Mouse (Mus musculus) WW6 (cell line): ENCODE results near the gene Ap1b1.
"Not testable (repeated sequence)": the region's sequence is repeated elsewhere in the genome, so short reads cannot be mapped to it uniquely, and the experiment has no call there.

ENCODE experiments used
- DNase-seq: peaks from one replicate; pipeline ENCODE4 v3.0.0-alpha.2; 2013; ENCODE audit warnings: low read depth, low spot score

Ap1b1 gene

DNA sequence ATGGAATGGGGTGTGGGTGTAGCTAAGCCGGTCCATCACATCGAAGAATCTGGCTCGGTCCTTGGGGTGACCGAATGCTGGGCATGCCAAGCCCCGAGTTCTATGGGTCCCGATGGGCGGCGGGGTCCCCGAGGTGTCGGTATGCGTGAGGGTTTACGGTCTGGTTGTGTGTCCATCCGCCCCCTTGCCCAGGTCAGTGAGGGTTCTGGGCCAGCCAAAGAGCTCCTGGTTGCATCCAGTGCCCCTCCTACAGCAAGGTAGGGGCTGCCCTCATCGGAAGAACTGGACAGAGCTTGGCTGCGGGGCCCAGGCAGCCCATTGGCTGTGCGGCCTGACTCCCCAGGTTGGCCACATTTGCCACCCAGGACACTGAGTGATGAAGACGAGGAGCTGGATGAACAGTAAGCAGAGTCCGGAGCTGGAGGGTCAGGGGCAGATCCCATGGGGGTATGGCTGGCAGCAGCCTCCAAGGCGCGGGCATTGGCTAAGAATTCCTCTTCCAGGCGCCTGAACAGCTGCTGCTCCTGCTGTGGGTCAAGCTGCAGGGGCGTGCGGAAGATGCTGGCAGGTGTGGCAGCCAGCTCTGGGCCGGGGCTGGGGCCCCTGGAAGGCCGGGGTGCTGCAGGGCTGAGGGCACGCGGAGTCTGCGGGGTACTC is 74.3 kb downstream of the Ap1b1 start:
- DNase-seq, result no peak

DNA sequence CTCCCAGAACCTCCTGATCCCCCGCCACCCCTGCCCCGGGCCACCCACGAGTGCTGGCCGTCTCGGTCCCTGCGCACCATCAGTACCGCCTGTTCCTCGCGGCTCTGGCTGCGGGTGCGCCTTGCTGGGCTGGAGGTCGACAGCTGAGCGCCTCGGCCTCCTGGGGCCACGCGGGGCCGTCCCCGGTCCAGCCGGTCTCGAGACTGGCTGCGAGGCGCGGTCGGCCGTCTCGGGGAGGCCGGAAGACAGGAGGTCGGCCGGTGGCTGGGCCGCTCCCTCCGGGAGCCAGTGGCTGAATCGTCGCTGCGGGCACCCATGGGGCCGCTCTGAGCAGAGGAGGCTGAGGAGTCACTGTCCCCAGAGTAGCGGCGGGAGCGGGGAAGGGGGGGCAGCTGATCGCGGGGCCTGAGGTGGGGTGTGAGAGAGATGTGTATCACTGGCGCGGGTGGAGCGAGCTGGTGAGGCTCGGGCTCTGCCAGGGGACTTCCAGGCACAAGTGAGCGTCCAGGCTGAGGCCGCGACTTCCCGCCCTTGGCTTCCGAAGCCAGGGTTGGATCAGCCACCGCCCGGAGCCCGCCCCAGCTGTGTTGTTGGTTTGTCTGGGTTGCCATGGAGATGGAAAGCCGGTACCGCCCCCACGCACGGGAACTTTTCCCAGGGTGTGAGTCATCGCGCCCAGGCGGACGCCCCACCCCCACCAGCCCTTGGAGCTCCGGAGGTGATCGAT is 75.0 kb downstream of the Ap1b1 start:
- peak; percentile 89 for DNase-seq

DNA sequence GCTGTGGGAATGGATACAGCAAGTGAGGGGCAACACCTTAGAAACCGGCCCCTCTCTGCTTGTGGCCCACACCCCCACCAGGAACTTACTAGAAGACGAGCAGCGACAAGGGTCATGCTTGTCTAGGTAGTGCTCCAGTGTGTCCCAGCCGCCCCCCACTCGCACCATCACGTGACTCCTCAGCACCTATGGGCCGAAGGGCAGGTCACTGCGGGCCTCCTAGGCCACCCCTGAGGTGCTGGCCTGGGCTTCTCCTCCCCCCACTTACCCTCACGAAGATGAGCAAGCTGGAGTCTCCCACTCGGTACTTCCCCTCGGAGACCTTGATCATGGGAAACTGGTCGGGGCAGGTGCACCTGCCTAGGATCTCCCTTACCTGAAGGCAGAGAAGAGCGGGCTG is 75.7 kb downstream of the Ap1b1 start:
- no peak for DNase-seq

DNA sequence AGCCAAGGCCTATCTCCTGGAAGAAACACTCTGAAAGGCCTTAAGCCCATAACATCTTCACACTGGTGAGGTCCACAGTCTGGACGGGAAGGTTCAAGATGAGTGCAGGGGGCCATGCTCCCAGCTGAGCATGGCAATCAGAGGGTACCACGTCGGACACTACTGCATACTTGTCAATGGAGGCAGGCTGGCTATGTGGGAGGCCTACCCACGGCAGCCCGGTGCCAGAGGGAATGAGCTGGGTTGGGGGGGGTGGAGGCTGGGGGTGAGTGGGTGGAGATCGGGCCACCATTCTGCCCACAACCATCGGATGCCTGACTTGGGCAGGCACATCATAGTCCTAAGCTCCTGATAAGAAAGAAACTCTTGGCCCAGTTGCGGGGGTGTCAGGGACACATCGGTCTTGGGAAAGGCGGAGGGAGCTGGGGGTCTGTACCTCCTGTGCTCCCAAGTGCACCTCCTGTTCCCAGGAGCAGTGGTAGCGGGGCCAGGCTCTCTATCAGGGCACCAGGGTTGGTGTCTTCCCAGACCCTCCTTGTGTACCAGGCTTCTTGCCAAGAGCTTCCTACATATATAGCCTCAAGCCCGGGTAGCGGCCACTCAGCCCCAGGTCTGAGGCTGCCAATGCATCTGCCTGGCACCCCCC is 76.4 kb downstream of the Ap1b1 start:
- DNase-seq, result no peak

DNA sequence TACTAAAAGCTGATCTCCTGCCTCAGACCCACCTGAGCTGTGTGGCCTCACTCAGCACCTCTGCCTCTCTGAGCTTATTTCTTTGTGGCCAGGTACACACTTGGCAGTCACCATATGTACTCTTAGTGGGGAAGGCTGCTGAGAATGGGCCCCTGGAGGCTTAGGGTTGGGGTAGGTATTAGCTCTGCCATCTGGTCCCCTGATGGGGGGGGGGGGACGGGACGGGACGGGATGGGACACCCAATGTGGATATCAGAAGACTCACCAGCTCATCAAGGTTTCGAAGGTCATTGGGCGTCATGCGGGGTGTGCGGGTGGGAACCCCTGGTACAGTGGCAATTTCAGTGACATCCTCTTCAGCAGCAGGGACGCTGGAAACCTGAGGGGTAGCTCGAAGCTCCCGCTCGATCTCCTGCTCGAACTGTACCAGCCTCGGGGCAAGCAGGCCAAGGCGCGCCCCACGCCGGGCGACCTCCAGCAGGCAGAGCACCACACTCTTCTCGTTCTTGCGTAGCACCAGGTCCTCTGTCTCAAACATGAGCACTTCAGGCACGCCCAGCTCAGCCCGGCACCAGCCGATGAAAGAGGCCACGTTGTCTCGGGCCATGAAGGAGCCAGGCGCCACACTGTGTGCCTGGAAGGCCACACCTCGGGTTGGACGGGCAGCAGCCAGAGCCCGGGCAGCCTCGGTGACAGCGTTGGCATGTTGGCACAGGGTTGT is 77.1 kb downstream of the Ap1b1 start:
- DNase-seq, result no peak

GRCm38 (mm10) chr11:5064282-5065055 is 77.8 kb downstream of the Ap1b1 start:
- DNase-seq, result no peak

- DNase-seq, result peak; percentile 92
Measured at GRCm38 (mm10) chr11:5065056-5065821, 78.6 kb downstream of the Ap1b1 start, which contains the start of gene Gas2l1. Gene Gas2l1, minus strand, starts transcription at chr11:5065327.

GRCm38 (mm10) chr11:5067063-5067462 is 80.4 kb downstream of the Ap1b1 start:
- DNase-seq, result no peak

DNA sequence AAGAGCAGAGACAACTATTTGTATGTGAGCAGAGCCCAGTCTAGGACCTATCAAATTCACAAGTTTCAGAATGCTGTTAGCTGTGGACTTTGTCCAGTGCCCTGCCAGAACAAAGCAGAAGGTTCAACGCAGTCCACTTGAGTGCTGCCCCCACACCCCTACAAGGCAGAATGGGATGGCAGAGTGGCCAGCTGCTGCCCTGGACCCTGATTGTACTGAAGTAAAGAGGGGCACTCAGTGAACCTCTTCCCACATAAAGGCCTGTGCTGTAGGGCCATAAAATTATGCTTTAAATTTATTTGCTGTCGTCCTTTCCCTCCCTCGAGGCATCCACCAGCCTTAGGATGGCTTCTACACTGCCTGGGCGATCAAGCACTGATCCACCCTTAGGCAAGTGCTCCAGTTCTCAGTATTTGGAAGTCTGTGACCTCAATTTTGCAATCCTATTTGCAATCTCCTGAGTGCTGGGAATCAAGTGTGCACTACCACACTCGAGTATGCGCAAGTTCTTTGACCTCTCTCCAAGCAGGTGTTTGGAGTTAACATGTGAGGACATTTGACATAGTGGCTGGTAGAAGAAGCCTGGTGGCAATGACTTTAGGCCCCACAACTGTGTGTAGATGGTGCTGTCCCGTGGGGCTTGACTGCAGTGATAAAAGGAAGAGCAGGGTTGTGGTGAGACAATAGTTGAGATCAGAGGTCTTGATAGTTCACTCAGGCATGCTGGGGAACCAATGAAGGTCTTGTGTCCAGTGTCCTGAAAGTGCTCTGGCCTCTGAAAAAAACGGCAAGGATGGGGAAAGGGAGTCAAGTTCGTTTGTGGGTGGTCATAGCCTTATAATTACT is 81.7 kb downstream of the Ap1b1 start:
- DNase-seq, result no peak

DNA sequence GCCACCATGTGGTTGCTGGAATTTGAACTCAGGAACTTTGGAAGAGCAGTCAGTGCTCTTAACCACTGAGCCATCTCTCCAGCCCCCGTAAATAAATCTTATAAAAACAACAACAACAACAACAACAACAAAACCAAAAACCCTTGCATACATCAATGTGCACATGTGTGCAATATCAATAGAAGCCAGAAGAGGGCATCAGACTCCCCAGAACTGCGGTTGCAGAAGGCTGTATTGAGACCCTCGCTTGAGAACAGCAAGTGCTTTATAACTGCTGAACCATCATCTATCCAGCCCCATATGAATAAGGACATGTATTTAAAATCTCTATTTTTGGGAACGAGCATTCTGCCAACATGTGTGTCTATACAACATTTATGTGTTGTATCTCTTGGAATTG is 88.3 kb downstream of the Ap1b1 start:
- DNase-seq, result no peak

DNA sequence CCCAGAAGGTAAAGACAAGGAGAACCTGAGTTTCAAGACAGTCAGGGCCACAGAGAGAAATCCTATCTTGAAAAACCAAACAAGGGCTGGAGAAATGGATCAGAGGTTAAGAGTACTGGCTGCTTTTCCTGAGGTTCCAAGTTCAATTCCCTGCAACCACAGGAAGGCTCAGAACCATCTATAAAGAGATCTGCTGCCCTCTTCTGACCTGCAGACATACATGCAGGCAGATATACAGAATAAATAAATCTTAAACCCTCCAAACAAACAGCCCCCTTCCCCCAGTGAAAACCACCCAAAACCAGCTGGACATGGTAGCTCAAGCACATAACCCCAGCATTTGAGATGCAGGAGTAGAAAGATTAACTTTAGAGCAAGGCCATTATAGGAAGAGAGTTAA is 89.1 kb downstream of the Ap1b1 start:
- DNase-seq, result no peak

GRCm38 (mm10) chr11:5076843-5077242 is 90.2 kb downstream of the Ap1b1 start:
- not testable (repeated sequence) for DNase-seq

DNA sequence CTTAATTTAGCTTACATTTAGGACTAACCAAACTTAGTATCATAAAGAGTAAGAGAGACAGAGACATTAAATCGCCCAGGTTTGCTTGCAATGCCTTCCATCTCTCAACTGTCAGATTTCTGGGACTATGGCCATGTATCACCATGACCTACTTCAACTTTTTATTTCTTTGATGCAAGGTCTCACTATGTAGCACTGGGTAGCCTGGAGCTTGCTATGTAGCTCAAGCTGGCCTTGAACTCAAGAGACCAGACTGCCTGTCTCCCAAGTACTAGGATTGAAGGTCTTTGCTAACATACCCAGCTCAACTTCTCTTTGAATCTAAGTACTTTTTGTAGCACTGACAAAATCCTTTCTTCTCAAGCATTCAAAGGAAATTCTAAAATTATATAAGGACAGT is 102.5 kb downstream of the Ap1b1 start:
- DNase-seq, result no peak

DNA sequence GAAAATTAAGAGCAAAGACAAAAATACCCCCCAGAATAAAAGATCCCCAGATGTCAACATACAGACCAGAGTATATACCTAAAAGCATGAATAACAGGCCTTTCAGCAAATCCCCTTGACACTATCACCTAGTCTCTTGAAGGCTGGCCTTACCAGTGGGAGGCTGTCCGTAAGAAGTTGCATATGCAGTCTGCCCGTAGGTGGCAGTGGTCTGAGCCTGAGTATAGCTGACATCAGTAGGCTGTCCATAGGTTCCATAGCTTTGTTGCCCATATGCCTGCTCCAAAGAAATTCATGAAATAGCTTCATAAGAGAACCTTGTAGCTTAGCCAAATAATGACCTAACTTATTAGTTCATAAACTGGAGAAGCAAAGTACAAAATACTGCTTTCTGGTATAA is 105.1 kb downstream of the Ap1b1 start:
- DNase-seq, result no peak
